Mouse (Mus musculus) stomach, embryonic 14.5 days (tissue): ENCODE data around the gene Chkb. TPM values are rescaled to one million over a fixed set of nuclear protein-coding genes. Genes with fewer than 3 reads are reported as not detected.

ENCODE experiments used
- ATAC-seq: fragments of 200-750 bp; cut with Nextera tagmentation; 2 replicates; pipeline ENCODE4 v1.8.0; 2017; ENCODE audit warnings: low read depth, moderate TSS enrichment; ENCODE audit not compliant: insufficient number of reproducible peaks, insufficient read depth, low FRiP score
- H3K27ac ChIP-seq: fragments of 300-500 bp; sonication (generic); 2 replicates; pipeline ENCODE4 v1.5.1; 2014; ENCODE audit warnings: mild to moderate bottlenecking, low read length, moderate library complexity, mixed read lengths
- H3K27me3 ChIP-seq: fragments of 300-500 bp; sonication (generic); 2 replicates; pipeline ENCODE4 v1.6.1; 2014; ENCODE audit warnings: low read length, control low read depth, mixed read lengths; ENCODE audit not compliant: control insufficient read depth, insufficient read depth
- H3K36me3 ChIP-seq: fragments of 300-500 bp; sonication (generic); 2 replicates; pipeline ENCODE4 v1.6.1; 2014; ENCODE audit warnings: mild to moderate bottlenecking, control low read depth, low read length, moderate library complexity, mixed read lengths; ENCODE audit not compliant: control insufficient read depth, insufficient read depth
- H3K4me1 ChIP-seq: fragments of 300-500 bp; sonication (generic); 2 replicates; pipeline ENCODE4 v1.6.1; 2014; ENCODE audit warnings: low read length, control low read depth, mixed read lengths; ENCODE audit not compliant: control insufficient read depth, insufficient read depth
- H3K4me2 ChIP-seq: fragments of 300-500 bp; sonication (generic); replicated peaks from 2 replicates; pipeline ENCODE4 v1.6.1; 2014; ENCODE audit warnings: low read depth, low read length, control low read depth
- H3K4me3 ChIP-seq: fragments of 300-500 bp; sonication (generic); 2 replicates; pipeline ENCODE4 v1.5.1; 2014; ENCODE audit warnings: low read depth, low read length, control low read depth
- H3K9ac ChIP-seq: fragments of 300-500 bp; sonication (generic); replicated peaks from 2 replicates; pipeline ENCODE4 v1.6.1; 2014; ENCODE audit warnings: low read depth, mild to moderate bottlenecking, control low read depth, low read length, moderate library complexity, mixed read lengths
- H3K9me3 ChIP-seq: fragments of 300-500 bp; sonication (generic); 2 replicates; pipeline ENCODE4 v1.6.1; 2016; ENCODE audit warnings: low read depth, low read length, control low read depth; ENCODE audit not compliant: control insufficient read depth
- WGBS: fragments of 180-500 bp; shearing (Covaris S2); extraction: QIAGEN DNeasy Blood & Tissue Kit; methylation state at CpG from one replicate; pipeline ENCODE4 v1.1.7; 2014; 5-methylcytosine and 5-hydroxymethylcytosine counted together
- polyA plus RNA-seq: library from polyadenylated mRNA; unstranded; fragments of >200 nt; fragmentation: Nextera tagmentation; extraction: Ambion mirVana; gene quantifications from 2 replicates; pipeline ENCODE4 v1.2.1, GENCODE M21; 2014

The Chkb gene
- polyA plus RNA-seq, 1 experiment from 2014 or later: 54.5 TPM

GRCm38 (mm10) chr15:89459821-89460220 lies 30.1 kb upstream of the Chkb start:
- no peaks in the 10 kb centered on the region for H3K4me1 ChIP-seq
- no peak overlapping the region for H3K4me2 ChIP-seq
- WGBS: 78% methylated on average over 7 of the region's 7 CpGs
- H3K9ac ChIP-seq: no peak overlapping the region
- no peaks in the 10 kb centered on the region for H3K9me3 ChIP-seq
- ATAC-seq: no peak
- H3K36me3 ChIP-seq: no peaks in the 10 kb centered on the region
- H3K4me3 ChIP-seq: no peak overlapping the region
- no peaks in the 10 kb centered on the region for H3K27me3 ChIP-seq
- no peak overlapping the region for H3K27ac ChIP-seq

DNA sequence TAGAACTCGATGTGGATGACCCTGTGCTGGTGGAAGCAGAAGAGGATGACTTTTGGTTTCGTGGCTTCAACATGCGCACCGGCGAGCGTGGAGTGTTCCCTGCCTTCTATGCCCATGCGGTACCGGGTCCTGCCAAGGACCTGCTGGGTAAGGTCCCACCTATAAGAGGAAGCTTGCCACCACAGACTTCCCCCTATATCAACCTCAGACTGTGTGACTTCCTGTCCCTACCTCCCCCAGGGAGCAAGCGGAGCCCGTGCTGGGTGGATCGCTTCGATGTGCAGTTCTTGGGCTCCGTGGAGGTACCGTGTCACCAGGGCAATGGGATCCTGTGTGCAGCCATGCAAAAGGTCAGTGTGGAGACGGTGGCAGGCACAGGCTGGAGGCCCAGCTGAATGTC lies 29.2 kb upstream of the Chkb start:
- H3K4me3 ChIP-seq: no peak overlapping the region
- peaks cover under 1% of the 10 kb centered on the region; the same call in 1 of the 2 replicates for H3K4me1 ChIP-seq
- no peak for ATAC-seq
- no peak overlapping the region for H3K9ac ChIP-seq
- no peaks in the 10 kb centered on the region for H3K27me3 ChIP-seq
- no peak overlapping the region for H3K4me2 ChIP-seq
- 91% methylated on average over 15 of the region's 15 CpGs for whole genome bisulfite sequencing
- H3K27ac ChIP-seq: no peak overlapping the region
- H3K36me3 ChIP-seq: no peaks in the 10 kb centered on the region
- H3K9me3 ChIP-seq: no peaks in the 10 kb centered on the region

GRCm38 (mm10) chr15:89455642-89456041 lies 25.9 kb upstream of the Chkb start:
- no peak for ATAC-seq
- H3K9me3 ChIP-seq: no peaks in the 10 kb centered on the region
- no peak overlapping the region for H3K4me3 ChIP-seq
- H3K4me2 ChIP-seq: no peak overlapping the region
- 67% methylated on average over 6 of the region's 6 CpGs for WGBS
- H3K36me3 ChIP-seq: no peaks in the 10 kb centered on the region
- peaks cover 5% of the 10 kb centered on the region; the same call in 1 of the 2 replicates for H3K4me1 ChIP-seq
- H3K27ac ChIP-seq: no peak overlapping the region
- no peak overlapping the region for H3K9ac ChIP-seq
- 0 out of 2 replicates have a peak, but pooled peaks cover 4% of the 10 kb centered on the region for H3K27me3 ChIP-seq

DNA sequence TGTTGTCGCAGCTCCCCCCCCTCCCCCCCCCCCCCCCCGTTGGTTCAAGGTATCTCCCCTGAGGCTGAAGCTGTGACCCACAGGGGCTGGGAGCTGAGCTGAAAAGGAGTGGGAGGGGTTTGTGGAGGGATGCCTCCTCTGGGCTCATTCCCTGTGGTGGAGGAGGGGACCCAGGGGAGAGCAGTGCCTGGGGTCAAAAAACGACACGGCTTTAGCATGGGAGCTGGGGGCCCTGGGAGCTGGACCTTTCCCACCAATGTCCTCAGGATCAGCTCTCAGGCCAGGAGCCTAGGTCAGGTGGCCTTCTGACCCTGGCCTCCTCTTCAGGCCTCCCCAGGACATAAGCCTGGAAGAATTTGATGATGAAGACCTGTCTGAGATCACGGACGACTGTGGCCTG lies 25.1 kb upstream of the Chkb start:
- Histone ChIP-seq H3K36me3 (no peaks in the 10 kb centered on the region), H3K27me3 (0 out of 2 replicates have a peak, but pooled peaks cover 4% of the 10 kb centered on the region), H3K9me3 (no peaks in the 10 kb centered on the region), H3K9ac (no peak overlapping the region), H3K27ac (no peak overlapping the region), H3K4me1 (peaks cover 5% of the 10 kb centered on the region; the same call in 1 of the 2 replicates), H3K4me2 (peak overlapping the region; percentile 92; the same call in 1 of the 2 replicates), H3K4me3 (no peak overlapping the region)
- ATAC-seq: no peak
- WGBS: 30% methylated on average over 5 of the region's 6 CpGs

GRCm38 (mm10) chr15:89453865-89454478 lies 24.3 kb upstream of the Chkb start, which contains the start of gene Mapk8ip2:
Mapk8ip2 (plus strand) TSS chr15:89453913.
- peak; percentile 48; the same call in 1 of the 2 replicates for ATAC-seq
- Histone ChIP-seq H3K27me3 (0 out of 2 replicates have a peak, but pooled peaks cover 4% of the 10 kb centered on the region), H3K4me3 (peak within 1 kb of the TSS; percentile 40), H3K9me3 (no peaks in the 10 kb centered on the region), H3K4me2 (peak within 1 kb of the TSS; percentile 92), H3K9ac (no peak within 1 kb of the TSS), H3K27ac (no peak within 1 kb of the TSS), H3K36me3 (no peaks in the 10 kb centered on the region), H3K4me1 (peaks cover 5% of the 10 kb centered on the region; the same call in 1 of the 2 replicates)
- under 1% methylated on average over 46 of the region's 53 CpGs for WGBS

GRCm38 (mm10) chr15:89452906-89453864 lies 23.5 kb upstream of the Chkb start:
- H3K36me3 ChIP-seq: no peaks in the 10 kb centered on the region
- 5% methylated on average over 24 of the region's 24 CpGs for WGBS

GRCm38 (mm10) chr15:89442486-89443070 lies 12.9 kb upstream of the Chkb start:
- Histone ChIP-seq H3K9me3 (no peaks in the 10 kb centered on the region), H3K9ac (no peak overlapping the region), H3K36me3 (no peaks in the 10 kb centered on the region), H3K4me3 (no peak overlapping the region), H3K4me2 (no peak overlapping the region), H3K27ac (no peak overlapping the region), H3K4me1 (no peaks in the 10 kb centered on the region), H3K27me3 (no peaks in the 10 kb centered on the region)
- WGBS: 36% methylated on average over 8 of the region's 8 CpGs
- ATAC-seq: no peak

More at GRCm38 (mm10) chr15:89452906-89453864, 23.5 kb upstream of the Chkb start:
- peak overlapping the region; percentile 92 for H3K4me2 ChIP-seq
- peak overlapping the region; percentile 40 for H3K4me3 ChIP-seq
- peak; percentile 40; the same call in 1 of the 2 replicates for ATAC-seq
- H3K9ac ChIP-seq: no peak overlapping the region
- H3K4me1 ChIP-seq: peaks cover 5% of the 10 kb centered on the region; the same call in 1 of the 2 replicates
- no peak overlapping the region for H3K27ac ChIP-seq
- H3K27me3 ChIP-seq: 0 out of 2 replicates have a peak, but pooled peaks cover 4% of the 10 kb centered on the region
- no peaks in the 10 kb centered on the region for H3K9me3 ChIP-seq

DNA sequence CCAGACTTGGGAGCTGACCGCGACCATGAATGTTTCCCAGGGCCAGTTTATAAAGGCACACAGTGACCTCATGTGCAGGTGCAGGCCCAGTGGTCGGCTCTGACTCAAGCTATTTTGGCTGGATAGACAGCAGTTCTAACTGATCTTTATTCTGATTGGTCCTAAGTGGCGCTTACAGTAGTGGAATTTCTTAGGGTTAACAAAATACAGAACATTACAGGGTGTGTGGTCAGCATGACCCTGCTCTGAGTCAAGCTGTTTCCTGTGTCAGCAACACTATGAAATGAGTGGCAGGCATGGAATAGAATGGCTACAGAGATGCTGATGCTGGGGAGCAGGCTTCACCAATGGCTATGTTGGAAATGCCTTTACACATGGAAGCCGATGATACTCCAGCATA lies 6.2 kb upstream of the Chkb start:
- Histone ChIP-seq H3K4me2 (no peak overlapping the region), H3K36me3 (no peaks in the 10 kb centered on the region), H3K9me3 (no peaks in the 10 kb centered on the region), H3K4me3 (no peak overlapping the region), H3K9ac (no peak overlapping the region), H3K27me3 (no peaks in the 10 kb centered on the region), H3K27ac (no peak overlapping the region), H3K4me1 (no peaks in the 10 kb centered on the region)
- ATAC-seq: no peak
- 79% methylated on average over 5 of the region's 5 CpGs for WGBS
